Mouse (Mus musculus) forebrain, embryonic 11.5 days (tissue): ENCODE data around the gene Plcb3. TPM values are rescaled to one million over a fixed set of nuclear protein-coding genes. Genes with fewer than 3 reads are reported as not detected.
"Not testable (repeated sequence)": the region's sequence is repeated elsewhere in the genome, so short reads cannot be mapped to it uniquely, and the experiment has no call there.

Source experiments
- ATAC-seq: fragments of 200-750 bp; cut with Nextera tagmentation; replicated peaks from 2 replicates; pipeline ENCODE4 v1.8.0; 2017; ENCODE audit warnings: moderate TSS enrichment; ENCODE audit not compliant: low FRiP score
- DNase-seq: peaks from one replicate; pipeline ENCODE4 v3.0.0-alpha.2; 2017; ENCODE audit warnings: low spot score
- H3K27ac ChIP-seq: fragments of 300-500 bp; sonication (generic); 2 replicates; pipeline ENCODE4 v1.5.1; 2014; ENCODE audit warnings: low read depth, low read length
- H3K27me3 ChIP-seq: fragments of 300-500 bp; sonication (generic); 2 replicates; pipeline ENCODE4 v1.6.1; 2014; ENCODE audit warnings: mild to moderate bottlenecking, low read length, mixed read lengths; ENCODE audit not compliant: control insufficient read depth, insufficient read depth
- H3K36me3 ChIP-seq: fragments of 300-500 bp; sonication (generic); 2 replicates; pipeline ENCODE4 v1.6.1; 2014; ENCODE audit warnings: mild to moderate bottlenecking, low read length, moderate library complexity, mixed read lengths; ENCODE audit not compliant: control insufficient read depth, insufficient read depth
- H3K4me1 ChIP-seq: fragments of 300-500 bp; sonication (generic); replicated peaks from 2 replicates; pipeline ENCODE4 v1.6.1; 2014; ENCODE audit warnings: low read length, mixed read lengths; ENCODE audit not compliant: control insufficient read depth, insufficient read depth
- H3K4me2 ChIP-seq: fragments of 300-500 bp; sonication (generic); 2 replicates; pipeline ENCODE4 v1.6.1; 2014; ENCODE audit warnings: low read depth, mild to moderate bottlenecking, low read length, moderate library complexity, mixed read lengths; ENCODE audit not compliant: severe bottlenecking
- H3K4me3 ChIP-seq: fragments of 300-500 bp; sonication (generic); 2 replicates; pipeline ENCODE4 v1.5.1; 2014; ENCODE audit warnings: low read depth, low read length
- H3K9ac ChIP-seq: fragments of 300-500 bp; sonication (generic); 2 replicates; pipeline ENCODE4 v1.6.1; 2014; ENCODE audit warnings: low read length
- H3K9me3 ChIP-seq: fragments of 300-500 bp; sonication (generic); 2 replicates; pipeline ENCODE4 v1.6.1; 2016; ENCODE audit warnings: low read length, mixed read lengths; ENCODE audit not compliant: control insufficient read depth
- WGBS: fragments of 180-500 bp; shearing (Covaris S2); extraction: QIAGEN DNeasy Blood & Tissue Kit; methylation state at CpG from one replicate; pipeline ENCODE4 v1.1.7; 2014; 5-methylcytosine and 5-hydroxymethylcytosine counted together
- polyA plus RNA-seq: library from polyadenylated mRNA; unstranded; fragments of >200 nt; fragmentation: Nextera tagmentation; extraction: Ambion mirVana; gene quantifications from 2 replicates; pipeline ENCODE4 v1.2.1, GENCODE M21; 2014

The Plcb3 gene
- polyA plus RNA-seq, 1 experiment from 2014 or later = 21.2 TPM

GRCm38 (mm10) chr19:6910306-6910705 is 66.0 kb downstream of the Plcb3 start:
- WGBS = under 1% methylated on average over 30 of the region's 30 CpGs
- not testable (repeated sequence) for H3K27me3 ChIP-seq, H3K9me3 ChIP-seq
- peaks cover 15% of the 10 kb centered on the region for H3K4me1 ChIP-seq
- peak overlapping the region; percentile 67 for H3K9ac ChIP-seq
- DNase-seq (peak; percentile 76), ATAC-seq (peak; percentile 42)
- peak overlapping the region; percentile 96 for H3K27ac ChIP-seq
- peak overlapping the region; percentile 65 for H3K4me3 ChIP-seq
- H3K4me2 ChIP-seq = peak overlapping the region; percentile 93
- H3K36me3 ChIP-seq = peaks cover 11% of the 10 kb centered on the region

DNA sequence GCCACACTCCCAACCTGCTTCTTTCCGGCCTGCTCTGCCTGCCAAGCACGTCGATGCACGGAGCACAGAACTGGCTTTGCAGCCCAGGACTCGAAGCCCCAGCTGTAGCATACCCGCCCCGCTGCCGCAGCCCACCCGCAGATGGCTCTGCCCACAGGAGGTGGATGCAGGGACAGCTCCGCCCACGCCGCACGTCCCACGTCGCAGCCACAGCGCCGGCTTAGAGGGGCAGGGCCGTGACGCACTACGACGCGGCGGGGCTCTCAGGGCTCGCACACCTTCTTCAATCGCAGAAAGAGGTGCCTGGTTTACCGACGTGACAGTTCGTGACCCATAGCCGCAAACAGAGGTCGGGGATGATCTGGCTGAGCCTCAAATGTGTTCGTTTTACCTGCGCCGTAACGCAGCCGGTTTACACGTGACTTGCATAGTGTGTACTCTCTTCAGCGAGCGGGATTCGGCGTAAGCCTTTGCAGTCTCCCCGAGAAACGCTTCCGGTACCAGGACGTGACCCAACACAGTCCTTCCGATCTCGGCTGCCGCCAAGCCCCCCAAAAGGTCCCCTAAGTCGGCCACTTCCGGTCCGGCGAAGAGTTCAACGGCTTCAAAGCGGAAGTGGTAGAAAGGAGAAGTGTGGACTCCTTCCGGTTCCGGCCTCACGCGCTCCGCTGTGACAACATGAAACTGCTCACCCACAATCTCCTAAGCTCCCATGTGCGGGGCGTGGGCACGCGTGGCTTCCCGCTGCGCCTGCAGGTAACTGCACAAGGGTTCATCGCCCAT is 66.6 kb downstream of the Plcb3 start, which contains the start of the genes Trmt112 and Prdx5:
Gene Trmt112 (plus strand): TSS at position 192 of the 783 bp plus-strand sequence.
Gene Prdx5 (minus strand): TSS at position 600 of the 783 bp plus-strand sequence.
- ATAC-seq (peak; percentile 86), DNase-seq (peak; percentile 93)
- Histone ChIP-seq H3K4me1 (peaks cover 15% of the 10 kb centered on the region), H3K4me3 (peak within 1 kb of the TSS; percentile 65), H3K9ac (peak within 1 kb of the TSS; percentile 67), H3K27me3 (no peaks in the 10 kb centered on the region), H3K9me3 (no peaks in the 10 kb centered on the region), H3K4me2 (peak within 1 kb of the TSS; percentile 93), H3K36me3 (peaks cover 11% of the 10 kb centered on the region), H3K27ac (peak within 1 kb of the TSS; percentile 96)
- under 1% methylated on average over 62 of the region's 65 CpGs for WGBS

GRCm38 (mm10) chr19:6909021-6909420 is 67.2 kb downstream of the Plcb3 start:
- peak overlapping the region; percentile 67 for H3K9ac ChIP-seq
- H3K27ac ChIP-seq = peak overlapping the region; percentile 96
- H3K27me3 ChIP-seq = no peaks in the 10 kb centered on the region
- H3K9me3 ChIP-seq = no peaks in the 10 kb centered on the region
- no peak for DNase-seq
- no peak for ATAC-seq
- H3K4me2 ChIP-seq = peak overlapping the region; percentile 93
- H3K4me3 ChIP-seq = peak overlapping the region; percentile 65
- WGBS = 16% methylated on average over 11 of the region's 11 CpGs
- H3K4me1 ChIP-seq = peaks cover 15% of the 10 kb centered on the region
- peaks cover 11% of the 10 kb centered on the region for H3K36me3 ChIP-seq

DNA sequence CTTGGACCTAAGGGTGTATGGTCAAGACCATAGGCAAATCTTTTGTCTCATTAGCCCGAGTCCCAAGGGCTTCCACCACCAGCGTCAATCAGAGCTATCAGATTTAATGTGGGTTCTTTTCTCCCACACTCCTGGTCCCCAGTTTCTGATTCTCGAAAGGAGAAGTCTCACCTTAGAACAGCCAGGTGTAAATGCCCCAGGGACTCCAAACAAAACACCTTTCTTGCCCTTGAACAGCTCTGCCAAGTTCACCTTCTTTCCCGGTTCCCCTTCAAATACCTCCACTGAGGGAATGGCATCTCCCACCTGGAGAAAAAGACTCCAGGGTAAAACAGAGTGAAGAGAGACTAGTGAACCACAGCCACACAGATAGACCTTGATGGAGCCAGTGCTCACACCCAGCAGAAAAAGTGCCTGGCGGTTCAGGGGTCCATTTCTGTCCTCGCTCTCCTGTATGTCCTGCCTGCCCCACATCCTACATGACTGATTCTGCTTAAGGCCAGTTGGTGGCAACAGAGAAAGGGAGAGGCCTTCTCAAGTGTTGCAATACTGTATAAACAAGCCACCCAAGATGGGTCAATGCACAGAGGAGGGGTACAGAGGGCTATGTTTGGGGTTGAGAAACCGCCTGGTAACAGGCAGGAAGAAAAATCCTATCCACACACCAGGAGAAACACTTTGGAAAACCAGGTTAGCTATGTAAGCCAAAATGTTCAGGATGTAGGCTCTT is 68.3 kb downstream of the Plcb3 start:
- no peak overlapping the region for H3K27ac ChIP-seq
- DNase-seq (no peak), ATAC-seq (no peak)
- peaks cover 9% of the 10 kb centered on the region for H3K36me3 ChIP-seq
- 89% methylated on average over 7 of the region's 7 CpGs for WGBS
- no peak overlapping the region for H3K4me3 ChIP-seq
- H3K9ac ChIP-seq = no peak overlapping the region
- H3K4me2 ChIP-seq = peak overlapping the region; percentile 93
- no peaks in the 10 kb centered on the region for H3K9me3 ChIP-seq
- no peaks in the 10 kb centered on the region for H3K27me3 ChIP-seq
- peaks cover 15% of the 10 kb centered on the region for H3K4me1 ChIP-seq

GRCm38 (mm10) chr19:6907094-6907493 is 69.2 kb downstream of the Plcb3 start:
- Histone ChIP-seq H3K27me3 (no peaks in the 10 kb centered on the region), H3K4me2 (no peak overlapping the region), H3K4me3 (no peak overlapping the region), H3K36me3 (peaks cover 4% of the 10 kb centered on the region), H3K27ac (no peak overlapping the region), H3K9ac (no peak overlapping the region), H3K4me1 (peaks cover 15% of the 10 kb centered on the region), H3K9me3 (no peaks in the 10 kb centered on the region)
- WGBS = 89% methylated on average over 8 of the region's 8 CpGs
- ATAC-seq (no peak), DNase-seq (no peak)

GRCm38 (mm10) chr19:6906199-6906598 is 70.1 kb downstream of the Plcb3 start:
- Histone ChIP-seq H3K9ac (no peak overlapping the region), H3K36me3 (peaks cover 4% of the 10 kb centered on the region), H3K4me1 (peaks cover 15% of the 10 kb centered on the region), H3K27me3 (no peaks in the 10 kb centered on the region), H3K9me3 (no peaks in the 10 kb centered on the region), H3K4me2 (no peak overlapping the region), H3K27ac (no peak overlapping the region), H3K4me3 (no peak overlapping the region)
- DNase-seq (peak; percentile 47), ATAC-seq (no peak)
- WGBS = 88% methylated on average over 3 of the region's 3 CpGs

DNA sequence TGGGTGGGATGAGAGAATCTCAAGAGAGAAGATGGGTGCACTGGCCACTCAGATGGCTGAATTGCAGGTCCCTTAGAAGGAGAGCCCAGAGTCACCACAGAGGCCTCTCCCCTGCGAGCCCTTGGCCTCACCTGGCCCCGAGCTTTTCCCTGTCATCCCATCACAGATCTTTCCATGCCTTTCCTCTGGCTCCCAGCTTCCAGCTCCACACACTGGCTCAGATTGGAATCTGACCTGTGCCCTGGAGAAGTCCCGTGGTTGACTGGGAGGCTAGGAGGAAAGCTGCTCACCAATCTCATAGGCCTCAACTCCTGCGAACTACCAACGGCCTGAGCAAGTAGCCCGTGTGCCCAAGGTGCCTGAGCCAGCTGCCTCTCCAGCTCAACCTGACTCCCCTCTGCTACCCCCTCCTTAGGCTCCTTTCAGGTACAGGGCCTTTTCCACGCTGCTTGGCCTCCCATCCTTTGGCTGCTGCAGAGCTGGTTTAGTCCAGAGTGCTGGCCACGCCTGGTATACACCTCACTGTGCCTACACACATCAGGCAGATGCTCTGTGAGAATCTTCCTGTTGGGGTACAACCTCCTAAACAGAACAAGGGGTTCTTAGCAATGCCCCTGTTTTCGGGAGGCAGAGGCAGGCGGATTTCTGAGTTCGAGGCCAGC is 70.6 kb downstream of the Plcb3 start:
- WGBS = 94% methylated on average over 11 of the region's 11 CpGs
- H3K9ac ChIP-seq = no peak overlapping the region
- no peak for ATAC-seq
- H3K4me1 ChIP-seq = peaks cover 12% of the 10 kb centered on the region; the same call in 1 of the 2 replicates
- no peak overlapping the region for H3K4me2 ChIP-seq
- H3K27ac ChIP-seq = no peak overlapping the region
- no peaks in the 10 kb centered on the region for H3K27me3 ChIP-seq
- no peak overlapping the region for H3K4me3 ChIP-seq
- no peaks in the 10 kb centered on the region for H3K9me3 ChIP-seq
- no peak for DNase-seq
- H3K36me3 ChIP-seq = peaks cover 4% of the 10 kb centered on the region

GRCm38 (mm10) chr19:6904846-6905245 is 71.4 kb downstream of the Plcb3 start:
- Histone ChIP-seq H3K9me3 (no peaks in the 10 kb centered on the region), H3K4me2 (no peak overlapping the region), H3K4me3 (no peak overlapping the region), H3K4me1 (peaks cover 12% of the 10 kb centered on the region; the same call in 1 of the 2 replicates), H3K27me3 (no peaks in the 10 kb centered on the region), H3K9ac (no peak overlapping the region), H3K27ac (no peak overlapping the region), H3K36me3 (peaks cover 4% of the 10 kb centered on the region)
- WGBS = 89% methylated on average over 2 of the region's 2 CpGs
- DNase-seq (no peak), ATAC-seq (no peak)
